Mouse (Mus musculus) intestine, embryonic 15.5 days (tissue): ENCODE data around the gene Inafm2. TPM values are rescaled to one million over a fixed set of nuclear protein-coding genes. Genes with fewer than 3 reads are reported as not detected.

ENCODE experiments used
- ATAC-seq: fragments of 200-750 bp; cut with Nextera tagmentation; 2 replicates; pipeline ENCODE4 v1.8.0; 2017; ENCODE audit warnings: moderate TSS enrichment, moderate library complexity
- H3K27ac ChIP-seq: fragments of 300-500 bp; sonication (generic); 2 replicates; pipeline ENCODE4 v1.5.1; 2015; ENCODE audit warnings: mild to moderate bottlenecking, inconsistent platforms
- H3K27me3 ChIP-seq: fragments of 300-500 bp; sonication (generic); replicated peaks from 2 replicates; pipeline ENCODE4 v1.6.1; 2015; ENCODE audit warnings: inconsistent platforms
- H3K36me3 ChIP-seq: fragments of 300-500 bp; sonication (generic); 2 replicates; pipeline ENCODE4 v1.6.1; 2015; ENCODE audit warnings: inconsistent platforms
- H3K4me1 ChIP-seq: fragments of 300-500 bp; sonication (generic); replicated peaks from 2 replicates; pipeline ENCODE4 v1.6.1; 2015; ENCODE audit warnings: inconsistent platforms
- H3K4me2 ChIP-seq: fragments of 300-500 bp; sonication (generic); replicated peaks from 2 replicates; pipeline ENCODE4 v1.6.1; 2015; ENCODE audit warnings: mild to moderate bottlenecking, inconsistent platforms
- H3K4me3 ChIP-seq: fragments of 300-500 bp; sonication (generic); replicated peaks from 2 replicates; pipeline ENCODE4 v1.5.1; 2015; ENCODE audit warnings: inconsistent platforms
- H3K9ac ChIP-seq: fragments of 300-500 bp; sonication (generic); 2 replicates; pipeline ENCODE4 v1.6.1; 2015; ENCODE audit warnings: inconsistent platforms
- H3K9me3 ChIP-seq: fragments of 300-500 bp; sonication (generic); 2 replicates; pipeline ENCODE4 v1.6.1; 2016; ENCODE audit warnings: inconsistent platforms
- WGBS: fragments of 180-500 bp; shearing (Covaris S2); methylation state at CpG from one replicate; pipeline ENCODE4 v1.1.7; 2015; 5-methylcytosine and 5-hydroxymethylcytosine counted together
- polyA plus RNA-seq: library from polyadenylated mRNA; unstranded; fragments of >200 nt; fragmentation: Nextera tagmentation; extraction: Ambion mirVana; gene quantifications from 2 replicates; pipeline ENCODE4 v1.2.1, GENCODE M21; 2015

Inafm2 gene
- polyA plus RNA-seq, 1 experiment from 2014 or later = 23.4 TPM

DNA sequence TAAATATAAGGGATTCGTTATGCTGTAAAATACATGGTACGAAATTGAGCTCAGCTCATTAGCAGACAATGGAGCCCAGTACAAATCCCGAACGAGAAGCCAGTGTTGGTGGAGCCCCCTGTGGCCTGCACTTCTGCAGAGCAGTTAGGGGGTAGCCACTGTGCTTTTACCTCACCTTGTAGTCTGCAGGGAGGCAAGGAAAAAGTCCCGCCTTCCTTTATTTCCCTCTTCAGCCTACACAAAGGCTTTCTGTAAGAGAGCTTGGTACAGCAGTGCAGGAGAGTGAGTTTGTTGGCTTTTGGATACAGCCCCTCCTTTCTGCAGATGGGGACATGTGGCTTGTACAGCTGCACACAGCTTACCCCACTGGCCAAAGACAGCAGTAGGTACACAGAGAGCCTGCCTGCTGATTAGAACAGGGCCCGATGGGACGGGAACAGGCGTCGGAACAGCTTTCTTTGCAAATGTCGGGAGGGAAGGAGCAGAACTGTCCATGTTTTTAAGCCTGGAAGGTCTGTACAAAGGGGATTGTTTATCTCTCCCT is 3.9 kb downstream of the Inafm2 start:
- Histone ChIP-seq H3K27ac (no peak overlapping the region), H3K9me3 (no peaks in the 10 kb centered on the region), H3K9ac (0 out of 2 replicates have a peak overlapping the region, but pooled peaks have one; percentile 28), H3K36me3 (no peaks in the 10 kb centered on the region), H3K4me3 (no peak overlapping the region), H3K4me1 (peaks cover 37% of the 10 kb centered on the region), H3K27me3 (peaks cover 5% of the 10 kb centered on the region; the same call in 1 of the 2 replicates), H3K4me2 (no peak overlapping the region; the same call in 1 of the 2 replicates)
- WGBS = 57% methylated on average over 10 of the region's 10 CpGs
- ATAC-seq = no peak

GRCm38 (mm10) chr2:118750476-118750875 is 4.9 kb downstream of the Inafm2 start:
- ATAC-seq = no peak

GRCm38 (mm10) chr2:118751896-118752791 is 6.6 kb downstream of the Inafm2 start:
- no peaks in the 10 kb centered on the region for H3K9me3 ChIP-seq
- H3K4me2 ChIP-seq = 0 out of 2 replicates have a peak overlapping the region, but pooled peaks have one; percentile 2
- no peaks in the 10 kb centered on the region for H3K36me3 ChIP-seq
- no peak overlapping the region for H3K9ac ChIP-seq
- ATAC-seq = peak; percentile 39
- WGBS = 49% methylated on average over 16 of the region's 16 CpGs
- H3K4me3 ChIP-seq = no peak overlapping the region
- H3K27ac ChIP-seq = peak overlapping the region; percentile 59
- no peaks in the 10 kb centered on the region for H3K27me3 ChIP-seq
- peaks cover 22% of the 10 kb centered on the region for H3K4me1 ChIP-seq

More at GRCm38 (mm10) chr2:118750476-118750875, 4.9 kb downstream of the Inafm2 start:
- H3K4me3 ChIP-seq = no peak overlapping the region
- H3K9me3 ChIP-seq = no peaks in the 10 kb centered on the region
- 84% methylated on average over 8 of the region's 8 CpGs for WGBS
- H3K27me3 ChIP-seq = no peaks in the 10 kb centered on the region
- H3K27ac ChIP-seq = no peak overlapping the region
- peaks cover 28% of the 10 kb centered on the region for H3K4me1 ChIP-seq
- H3K36me3 ChIP-seq = no peaks in the 10 kb centered on the region
- H3K4me2 ChIP-seq = no peak overlapping the region
- no peak overlapping the region for H3K9ac ChIP-seq

GRCm38 (mm10) chr2:118752792-118753108 is 7.2 kb downstream of the Inafm2 start:
- H3K9ac ChIP-seq = no peak overlapping the region
- no peaks in the 10 kb centered on the region for H3K27me3 ChIP-seq
- H3K4me1 ChIP-seq = peaks cover 20% of the 10 kb centered on the region
- no peak overlapping the region for H3K4me2 ChIP-seq
- ATAC-seq = peak; percentile 39
- H3K9me3 ChIP-seq = no peaks in the 10 kb centered on the region
- 64% methylated on average over 4 of the region's 4 CpGs for WGBS
- no peak overlapping the region for H3K4me3 ChIP-seq
- H3K27ac ChIP-seq = peak overlapping the region; percentile 59
- H3K36me3 ChIP-seq = no peaks in the 10 kb centered on the region

- Histone ChIP-seq H3K9ac (no peak overlapping the region), H3K9me3 (no peaks in the 10 kb centered on the region), H3K4me3 (no peak overlapping the region), H3K4me2 (no peak overlapping the region), H3K4me1 (peaks cover 18% of the 10 kb centered on the region), H3K27ac (no peak overlapping the region), H3K27me3 (no peaks in the 10 kb centered on the region), H3K36me3 (no peaks in the 10 kb centered on the region)
- ATAC-seq = no peak
- 92% methylated on average over 5 of the region's 5 CpGs for WGBS
Observed at GRCm38 (mm10) chr2:118754143-118754542, 8.6 kb downstream of the Inafm2 start.

DNA sequence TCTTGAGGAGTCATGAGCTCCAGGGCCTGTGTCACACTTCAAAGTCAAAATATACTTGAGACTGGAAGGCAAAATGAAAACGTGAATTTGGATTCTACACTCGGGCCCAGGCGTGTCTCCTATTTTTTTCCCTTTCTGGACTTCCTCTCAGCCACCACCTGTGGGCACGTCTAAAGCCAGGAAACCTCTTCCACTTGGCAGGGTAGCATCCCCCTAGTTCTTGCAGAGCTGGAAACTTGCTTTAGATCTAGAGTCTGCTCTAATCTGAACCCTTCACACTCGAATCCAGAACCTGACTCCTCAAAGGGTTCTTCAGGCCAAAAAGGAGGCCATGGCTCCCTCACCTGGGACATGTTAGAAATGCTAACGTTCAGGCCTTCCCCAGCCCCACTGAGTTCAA is 9.8 kb downstream of the Inafm2 start:
- no peak overlapping the region for H3K4me3 ChIP-seq
- no peak overlapping the region for H3K9ac ChIP-seq
- no peaks in the 10 kb centered on the region for H3K27me3 ChIP-seq
- peaks cover 21% of the 10 kb centered on the region for H3K4me1 ChIP-seq
- H3K27ac ChIP-seq = no peak overlapping the region
- 88% methylated on average over 6 of the region's 6 CpGs for WGBS
- no peaks in the 10 kb centered on the region for H3K9me3 ChIP-seq
- no peak overlapping the region for H3K4me2 ChIP-seq
- H3K36me3 ChIP-seq = no peaks in the 10 kb centered on the region
- ATAC-seq = no peak

DNA sequence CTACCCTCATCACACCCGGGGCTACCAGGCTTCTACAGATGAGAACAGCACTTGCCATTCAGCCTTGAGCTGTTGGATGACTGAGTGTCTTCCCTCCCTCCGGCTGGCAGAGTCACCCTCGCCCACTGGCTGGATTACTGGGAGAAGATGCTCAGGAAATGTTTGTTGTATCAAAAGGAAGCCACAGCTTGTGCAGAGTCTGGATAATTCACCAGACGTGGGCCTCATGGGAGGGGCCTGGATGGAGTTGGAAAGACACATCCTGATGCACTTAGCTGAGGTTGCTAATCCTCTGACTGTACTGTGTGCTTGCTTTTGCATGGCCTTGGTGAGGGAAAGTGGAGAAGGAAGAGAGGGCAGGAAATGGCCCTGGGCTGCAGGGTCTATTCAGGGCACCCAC is 10.5 kb downstream of the Inafm2 start:
- H3K36me3 ChIP-seq = no peaks in the 10 kb centered on the region
- peaks cover 25% of the 10 kb centered on the region for H3K4me1 ChIP-seq
- H3K4me2 ChIP-seq = no peak overlapping the region
- 62% methylated on average over 4 of the region's 4 CpGs for WGBS
- H3K9me3 ChIP-seq = no peaks in the 10 kb centered on the region
- no peak overlapping the region for H3K9ac ChIP-seq
- no peak overlapping the region for H3K4me3 ChIP-seq
- H3K27me3 ChIP-seq = no peaks in the 10 kb centered on the region
- no peak overlapping the region for H3K27ac ChIP-seq
- no peak for ATAC-seq

- Histone ChIP-seq H3K4me3 (no peak overlapping the region), H3K4me2 (peak overlapping the region; percentile 26), H3K36me3 (no peaks in the 10 kb centered on the region), H3K9ac (no peak overlapping the region; the same call in 1 of the 2 replicates), H3K27me3 (no peaks in the 10 kb centered on the region), H3K27ac (no peak overlapping the region), H3K4me1 (peaks cover 42% of the 10 kb centered on the region), H3K9me3 (no peaks in the 10 kb centered on the region)
- WGBS = 12% methylated on average over 8 of the region's 8 CpGs
- ATAC-seq = peak; percentile 63
Observed at GRCm38 (mm10) chr2:118759828-118760227, 14.3 kb downstream of the Inafm2 start.

GRCm38 (mm10) chr2:118760311-118761025 is 14.9 kb downstream of the Inafm2 start:
- peaks cover 42% of the 10 kb centered on the region for H3K4me1 ChIP-seq
- H3K9me3 ChIP-seq = no peaks in the 10 kb centered on the region
- H3K27me3 ChIP-seq = no peaks in the 10 kb centered on the region
- H3K27ac ChIP-seq = peak overlapping the region; percentile 93; the same call in 1 of the 2 replicates
- H3K4me2 ChIP-seq = no peak overlapping the region
- ATAC-seq = no peak
- no peak overlapping the region for H3K4me3 ChIP-seq
- 86% methylated on average over 11 of the region's 11 CpGs for WGBS
- no peaks in the 10 kb centered on the region for H3K36me3 ChIP-seq
- H3K9ac ChIP-seq = peak overlapping the region; percentile 18; the same call in 1 of the 2 replicates

DNA sequence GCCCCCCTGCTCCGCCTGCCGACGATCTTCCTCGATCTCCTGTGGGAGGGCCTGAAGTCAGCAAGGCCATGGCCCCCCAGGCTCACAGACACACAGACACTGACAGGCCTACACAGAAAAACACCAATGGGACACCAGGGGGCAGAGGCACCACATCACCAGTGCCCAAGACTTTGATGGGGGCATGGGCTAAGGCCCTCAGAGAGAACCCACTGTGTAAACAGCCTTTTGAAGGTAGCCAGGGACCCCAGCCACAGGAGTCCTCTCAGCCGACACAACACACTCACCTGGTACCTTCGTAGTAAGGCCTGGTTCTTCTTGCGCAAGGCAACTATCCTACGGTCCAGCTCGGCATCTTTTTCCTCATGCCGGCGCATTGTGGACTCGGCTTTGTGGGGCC is 15.8 kb downstream of the Inafm2 start:
- WGBS = 83% methylated on average over 12 of the region's 12 CpGs

GRCm38 (mm10) chr2:118761906-118762783 is 16.6 kb downstream of the Inafm2 start, which contains the start of gene Ccdc9b:
Gene Ccdc9b (minus strand): TSS chr2:118762661.
- H3K9me3 ChIP-seq = no peaks in the 10 kb centered on the region
- peak; percentile 84 for ATAC-seq
- H3K27me3 ChIP-seq = no peaks in the 10 kb centered on the region
- no peaks in the 10 kb centered on the region for H3K36me3 ChIP-seq
- peak within 1 kb of the TSS; percentile 62 for H3K4me2 ChIP-seq
- peak within 1 kb of the TSS; percentile 42 for H3K9ac ChIP-seq
- H3K27ac ChIP-seq = peak within 1 kb of the TSS; percentile 93
- peak within 1 kb of the TSS; percentile 22 for H3K4me3 ChIP-seq
- peaks cover 45% of the 10 kb centered on the region for H3K4me1 ChIP-seq
- WGBS = 11% methylated on average over 29 of the region's 29 CpGs

More for the DNA sequence above, 15.8 kb downstream of the Inafm2 start:
- no peaks in the 10 kb centered on the region for H3K27me3 ChIP-seq
- no peak for ATAC-seq
- H3K9me3 ChIP-seq = no peaks in the 10 kb centered on the region
- H3K27ac ChIP-seq = peak overlapping the region; percentile 93
- peaks cover 45% of the 10 kb centered on the region for H3K4me1 ChIP-seq
- peak overlapping the region; percentile 42; the same call in 1 of the 2 replicates for H3K9ac ChIP-seq
- H3K4me2 ChIP-seq = peak overlapping the region; percentile 62
- H3K36me3 ChIP-seq = no peaks in the 10 kb centered on the region
- 0 out of 2 replicates have a peak overlapping the region, but pooled peaks have one; percentile 22 for H3K4me3 ChIP-seq
